ENCODE assay signal across 8 mouse cellular contexts in the genomic region with DNA sequence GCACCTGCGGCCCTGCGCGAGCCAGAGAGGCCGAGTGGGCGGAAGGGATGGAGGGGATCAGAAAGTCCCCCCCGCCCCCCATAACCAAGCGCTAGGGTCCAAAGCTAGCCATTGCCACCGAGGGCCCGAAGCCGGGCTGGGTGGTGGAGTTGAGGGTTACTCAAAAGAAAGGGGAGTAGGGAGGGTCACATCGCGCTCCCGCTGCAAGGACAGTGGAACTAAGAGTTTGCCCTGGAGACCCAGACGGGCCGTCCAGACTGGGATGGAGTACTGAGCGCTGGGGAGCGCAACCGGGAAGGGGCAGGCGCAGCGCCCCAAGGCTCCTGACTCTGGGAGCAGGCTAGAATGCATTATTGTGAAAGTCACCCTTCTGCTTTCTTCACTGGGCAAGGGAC. TPM values are rescaled to one million over a fixed set of nuclear protein-coding genes. Genes with fewer than 3 reads are reported as not detected.
A peak's percentile ranks its signal among the peaks of the same experiment; 100 is the strongest.
DNase-seq lines count a peak whose midpoint lies in the region; ATAC-seq lines count a peak whose summit lies in the region.

No protein-coding gene starts in this region.

- peak overlapping the region; percentile 47 for H3K4me3 ChIP-seq in kidney, embryonic 16.5 days (ENCODE audit: low read length)
- H3K4me3 ChIP-seq in forebrain, embryonic 10.5 days: peak overlapping the region; percentile 56
- peak overlapping the region; percentile 47 for H3K4me3 ChIP-seq in limb, embryonic 12.5 days (replicated peaks)
- H3K4me3 ChIP-seq in neural tube, embryonic 14.5 days (ENCODE audit: low read depth, low read length): peak overlapping the region; percentile 47

- no peak overlapping the region for H3K27ac ChIP-seq in kidney, embryonic 16.5 days (ENCODE audit: low read length)
- H3K27ac ChIP-seq in forebrain, embryonic 10.5 days: no peak overlapping the region
- no peak overlapping the region for H3K27ac ChIP-seq in limb, embryonic 12.5 days
- peak overlapping the region; percentile 89 for H3K27ac ChIP-seq in neural tube, embryonic 14.5 days (ENCODE audit: low read depth, low read length)

- H3K36me3 ChIP-seq in kidney, embryonic 16.5 days (ENCODE audit: insufficient read depth, low read length): no peaks in the 10 kb centered on the region
- no peaks in the 10 kb centered on the region for H3K36me3 ChIP-seq in forebrain, embryonic 10.5 days (replicated peaks)
- no peaks in the 10 kb centered on the region for H3K36me3 ChIP-seq in limb, embryonic 12.5 days
- H3K36me3 ChIP-seq in neural tube, embryonic 14.5 days (ENCODE audit: control insufficient read depth, insufficient read depth, low read length): no peaks in the 10 kb centered on the region

- H3K4me1 ChIP-seq in kidney, embryonic 16.5 days (ENCODE audit: insufficient read depth, low read length): peaks cover 29% of the 10 kb centered on the region
- H3K4me1 ChIP-seq in forebrain, embryonic 10.5 days: peaks cover 63% of the 10 kb centered on the region
- H3K4me1 ChIP-seq in limb, embryonic 12.5 days (replicated peaks): peaks cover 45% of the 10 kb centered on the region
- H3K4me1 ChIP-seq in neural tube, embryonic 14.5 days (ENCODE audit: control insufficient read depth, insufficient read depth, low read length): peaks cover 15% of the 10 kb centered on the region; the same call in 1 of the 2 replicates

- H3K9me3 ChIP-seq in kidney, embryonic 16.5 days (ENCODE audit: low read length): peaks cover 5% of the 10 kb centered on the region
- H3K9me3 ChIP-seq in forebrain, embryonic 10.5 days: peaks cover 8% of the 10 kb centered on the region
- peaks cover 7% of the 10 kb centered on the region; the same call in 1 of the 2 replicates for H3K9me3 ChIP-seq in limb, embryonic 12.5 days
- H3K9me3 ChIP-seq in neural tube, embryonic 14.5 days (ENCODE audit: control insufficient read depth, low read length): no peaks in the 10 kb centered on the region

- no peak overlapping the region for H3K9ac ChIP-seq in kidney, embryonic 16.5 days (replicated peaks; ENCODE audit: low read length)
- H3K9ac ChIP-seq in limb, embryonic 12.5 days (replicated peaks): no peak overlapping the region
- H3K9ac ChIP-seq in neural tube, embryonic 14.5 days (replicated peaks; ENCODE audit: low read depth, low read length): peak overlapping the region; percentile 69

- H3K27me3 ChIP-seq in kidney, embryonic 16.5 days (ENCODE audit: insufficient read depth, low read length): peaks cover 99% of the 10 kb centered on the region
- H3K27me3 ChIP-seq in forebrain, embryonic 10.5 days (ENCODE audit: poor library complexity, severe bottlenecking): peaks cover 100% of the 10 kb centered on the region
- peaks cover 99% of the 10 kb centered on the region for H3K27me3 ChIP-seq in limb, embryonic 12.5 days
- H3K27me3 ChIP-seq in neural tube, embryonic 14.5 days (ENCODE audit: control insufficient read depth, insufficient read depth, low read length): peaks cover 21% of the 10 kb centered on the region

- under 1% methylated on average over 20 of the region's 20 CpGs for WGBS in kidney, embryonic 16.5 days
- under 1% methylated on average over 20 of the region's 20 CpGs for WGBS in forebrain, embryonic 10.5 days
- WGBS in limb, embryonic 12.5 days: 1% methylated on average over 20 of the region's 20 CpGs
- under 1% methylated on average over 20 of the region's 20 CpGs for WGBS in neural tube, embryonic 14.5 days

- peak overlapping the region; percentile 77 for H3K4me2 ChIP-seq in kidney, embryonic 16.5 days (replicated peaks; ENCODE audit: low read depth, low read length)
- H3K4me2 ChIP-seq in limb, embryonic 12.5 days: peak overlapping the region; percentile 82
- peak overlapping the region; percentile 67 for H3K4me2 ChIP-seq in neural tube, embryonic 14.5 days (ENCODE audit: low read depth, low read length)

- no peak for ATAC-seq in kidney, embryonic 16.5 days (ENCODE audit: low FRiP score, low TSS enrichment)
- no peak for ATAC-seq in limb, embryonic 12.5 days (ENCODE audit: insufficient number of reproducible peaks, insufficient read depth, low FRiP score, low TSS enrichment, low read depth)
- ATAC-seq in neural tube, embryonic 14.5 days (ENCODE audit: low read depth): no peak
- ATAC-seq in erythroblast, adult 5-6 weeks (replicated peaks; ENCODE audit: low FRiP score, poor library complexity, severe bottlenecking): no peak

- no peak for DNase-seq in kidney, adult 11 months
- no peak for DNase-seq in forebrain, embryonic 10.5 days (ENCODE audit: extremely low spot score, low spot score)
- DNase-seq in right cerebral cortex, adult 18-20 months: no peak
- no peak for DNase-seq in adrenal gland, adult 8-10 months

RNA-seq across cellular contexts. Expression of a gene that starts 0.6 kb away (rescaled TPM):
- not detected in 2 replicates for polyA plus RNA-seq in kidney, embryonic 16.5 days (2015; fragmentation: Nextera tagmentation; extraction: Ambion mirVana)
- polyA plus RNA-seq in forebrain, embryonic 10.5 days (2016; fragmentation: Nextera tagmentation; extraction: Ambion mirVana): 0.05 TPM in 1 of 2 replicates, not detected in the other
- 0.11 and 0.12 TPM in 2 replicates for polyA plus RNA-seq in limb, embryonic 12.5 days (2016; fragmentation: Nextera tagmentation; extraction: Ambion mirVana)
- 22.7 and 23.2 TPM in 2 replicates for polyA plus RNA-seq in neural tube, embryonic 14.5 days (2014; fragmentation: Nextera tagmentation; extraction: Ambion mirVana)
- total RNA-seq in adrenal gland, adult 8-10 months (2022): under 1 TPM; 0.06 to 0.18 (median 0.12) TPM
- not detected in 2 replicates for total RNA-seq in erythroblast, adult 5-6 weeks (2015; ENCODE audit: low replicate concordance)
- total RNA-seq in erythroblast, adult 5-6 weeks (2017; ENCODE audit: low replicate concordance): not detected in 2 replicates

Comparison
In these comparisons a context has a peak if more than half of its experiments do, and no peak if none do; other contexts are left out.
1. RNA of a gene that starts 0.6 kb away (polyA plus RNA-seq): 22.7 to 23.2 TPM in neural tube, embryonic 14.5 days; 0.11 to 0.12 TPM in limb, embryonic 12.5 days, 0.05 TPM in forebrain, embryonic 10.5 days and not detected in kidney, embryonic 16.5 days; every median in the first group is over 10 times any median in the second.
2. Peak in every context shown above with its lines, with median percentiles within 50 percentile points of each other: H3K4me2 ChIP-seq and H3K4me3 ChIP-seq.